Mouse (Mus musculus) heart, postnatal 0 days (tissue): ENCODE measurements around the gene Ppp1r27. TPM values are rescaled to one million over a fixed set of nuclear protein-coding genes. Genes with fewer than 3 reads are reported as not detected.

Experiments used
- ATAC-seq: fragments of 200-750 bp; cut with Nextera tagmentation; 2 replicates; pipeline ENCODE4 v1.8.0; 2017; ENCODE audit warnings: low read depth, moderate number of reproducible peaks, moderate library complexity; ENCODE audit not compliant: insufficient read depth
- DNase-seq: peaks from one replicate; pipeline ENCODE4 v3.0.0-alpha.2; 2016; ENCODE audit warnings: low spot score
- H3K27ac ChIP-seq: fragments of 300-500 bp; sonication (generic); 2 replicates; pipeline ENCODE4 v1.5.1; 2014; ENCODE audit warnings: low read depth, mild to moderate bottlenecking
- H3K27me3 ChIP-seq: fragments of 300-500 bp; sonication (generic); 2 replicates; pipeline ENCODE4 v1.6.1; 2014; ENCODE audit warnings: low read length, mixed read lengths; ENCODE audit not compliant: control insufficient read depth, insufficient read depth
- H3K36me3 ChIP-seq: fragments of 300-500 bp; sonication (generic); replicated peaks from 2 replicates; pipeline ENCODE4 v1.6.1; 2014; ENCODE audit warnings: low read length, mixed read lengths; ENCODE audit not compliant: control insufficient read depth, insufficient read depth
- H3K4me1 ChIP-seq: fragments of 300-500 bp; sonication (generic); 2 replicates; pipeline ENCODE4 v1.6.1; 2014; ENCODE audit warnings: antibody characterized with exemption; ENCODE audit not compliant: control insufficient read depth, insufficient read depth
- H3K4me2 ChIP-seq: fragments of 300-500 bp; sonication (generic); 2 replicates; pipeline ENCODE4 v1.6.1; 2014; ENCODE audit warnings: low read depth, mild to moderate bottlenecking, low read length, moderate library complexity
- H3K4me3 ChIP-seq: fragments of 300-500 bp; sonication (generic); 2 replicates; pipeline ENCODE4 v1.5.1; 2014; ENCODE audit warnings: low read depth, low read length
- H3K9ac ChIP-seq: fragments of 300-500 bp; sonication (generic); replicated peaks from 2 replicates; pipeline ENCODE4 v1.6.1; 2014; ENCODE audit warnings: low read depth, low read length, mixed read lengths
- H3K9me3 ChIP-seq: fragments of 300-500 bp; sonication (generic); replicated peaks from 2 replicates; pipeline ENCODE4 v1.6.1; 2016; ENCODE audit warnings: low read length; ENCODE audit not compliant: control insufficient read depth
- CTCF ChIP-seq: IDR thresholded peaks from 2 replicates; pipeline ENCODE4 v1.5.1; 2016; ENCODE audit warnings: antibody characterized with exemption, control low read depth, low read depth
- EP300 ChIP-seq: IDR thresholded peaks from 2 replicates; pipeline ENCODE4 v1.6.1; 2016; ENCODE audit warnings: antibody characterized with exemption, low read depth
- WGBS: fragments of 180-500 bp; shearing (Covaris S2); extraction: QIAGEN DNeasy Blood & Tissue Kit; methylation state at CpG from one replicate; pipeline ENCODE4 v1.1.7; 2014; 5-methylcytosine and 5-hydroxymethylcytosine counted together
- polyA plus RNA-seq: library from polyadenylated mRNA; unstranded; fragments of >200 nt; fragmentation: Nextera tagmentation; extraction: Ambion mirVana; gene quantifications from 2 replicates; pipeline ENCODE4 v1.2.1, GENCODE M21; 2015
- total RNA-seq: library from RNA; depleted of rRNA; stranded (reverse); fragments of >200 nt; gene quantifications from 2 replicates; pipeline ENCODE4 v1.2.3, GENCODE M21; 2014; ENCODE audit warnings: low replicate concordance; rRNA removed

The Ppp1r27 gene
- total and polyA plus RNA-seq, 2 experiments from 2014 or later = 0.20 TPM; not detected in 1

GRCm38 (mm10) chr11:120501701-120502100 lies 49.2 kb downstream of the Ppp1r27 start:
- no peak overlapping the region for H3K4me2 ChIP-seq

GRCm38 (mm10) chr11:120501018-120501417 lies 49.9 kb downstream of the Ppp1r27 start:
- no peak overlapping the region for H3K9ac ChIP-seq
- 52% methylated on average over 6 of the region's 6 CpGs for WGBS
- H3K9me3 ChIP-seq = no peaks in the 10 kb centered on the region
- H3K27ac ChIP-seq = no peak overlapping the region
- TF ChIP-seq CTCF (no peak), EP300 (no peak)
- H3K4me3 ChIP-seq = no peak overlapping the region
- no peak overlapping the region for H3K4me2 ChIP-seq
- H3K4me1 ChIP-seq = peaks cover 8% of the 10 kb centered on the region
- peaks cover 27% of the 10 kb centered on the region for H3K36me3 ChIP-seq
- no peaks in the 10 kb centered on the region for H3K27me3 ChIP-seq
- ATAC-seq (no peak), DNase-seq (no peak)

More at GRCm38 (mm10) chr11:120501701-120502100, 49.2 kb downstream of the Ppp1r27 start:
- TF ChIP-seq CTCF = no peak
- TF ChIP-seq EP300 = no peak
- WGBS = 85% methylated on average over 4 of the region's 4 CpGs
- DNase-seq (no peak), ATAC-seq (no peak)
- H3K4me1 ChIP-seq = peaks cover 8% of the 10 kb centered on the region
- no peaks in the 10 kb centered on the region for H3K27me3 ChIP-seq
- H3K27ac ChIP-seq = no peak overlapping the region
- H3K4me3 ChIP-seq = no peak overlapping the region
- no peak overlapping the region for H3K9ac ChIP-seq
- peaks cover 21% of the 10 kb centered on the region for H3K36me3 ChIP-seq
- H3K9me3 ChIP-seq = no peaks in the 10 kb centered on the region

- 0 out of 2 replicates have a peak overlapping the region, but pooled peaks have one; percentile 26 for H3K9ac ChIP-seq
- WGBS = 8% methylated on average over 3 of the region's 3 CpGs
- no peak for ATAC-seq
These were observed 50.6 kb downstream of the Ppp1r27 start for GRCm38 (mm10) chr11:120500357-120500756.

More at GRCm38 (mm10) chr11:120500357-120500756, 50.6 kb downstream of the Ppp1r27 start:
- peaks cover 8% of the 10 kb centered on the region for H3K4me1 ChIP-seq
- H3K9me3 ChIP-seq = no peaks in the 10 kb centered on the region
- no peak for DNase-seq
- H3K4me3 ChIP-seq = no peak overlapping the region
- no peaks in the 10 kb centered on the region for H3K27me3 ChIP-seq
- TF ChIP-seq EP300 (no peak), CTCF (no peak)
- H3K36me3 ChIP-seq = peaks cover 33% of the 10 kb centered on the region
- no peak overlapping the region for H3K27ac ChIP-seq
- H3K4me2 ChIP-seq = no peak overlapping the region

Other genes with a start within 250 kb of the Ppp1r27 start
Only the 30 nearest of the 34 such genes appear.
- gene Actg1, start 202.6 kb downstream of the Ppp1r27 start, total RNA-seq = 700 and 751 TPM in 2 replicates
- 639 and 714 TPM in 2 replicates for gene Actg1, start 202.6 kb downstream of the Ppp1r27 start, polyA plus RNA-seq
- gene Fscn2, start 189.6 kb downstream of the Ppp1r27 start, total RNA-seq = not detected in 2 replicates
- gene Fscn2, start 189.6 kb downstream of the Ppp1r27 start, polyA plus RNA-seq = 0.65 and 0.68 TPM in 2 replicates
- 46.7 and 70.5 TPM in 2 replicates for gene Faap100, start 172.4 kb downstream of the Ppp1r27 start, total RNA-seq
- 22.3 and 28.6 TPM in 2 replicates for gene Faap100, start 172.4 kb downstream of the Ppp1r27 start, polyA plus RNA-seq
- gene Nploc4, start 113.4 kb downstream of the Ppp1r27 start, total RNA-seq = 59.0 and 66.0 TPM in 2 replicates
- 17.6 and 20.5 TPM in 2 replicates for gene Nploc4, start 113.4 kb downstream of the Ppp1r27 start, polyA plus RNA-seq
- not detected in 2 replicates for gene Tspan10, start 108.5 kb downstream of the Ppp1r27 start, total RNA-seq
- 0.08 TPM in 1 of 2 replicates, not detected in the other for gene Tspan10, start 108.5 kb downstream of the Ppp1r27 start, polyA plus RNA-seq
- not detected in 2 replicates for gene Pde6g, start 97.6 kb downstream of the Ppp1r27 start, total RNA-seq
- gene Pde6g, start 97.6 kb downstream of the Ppp1r27 start, polyA plus RNA-seq = 0.29 and 0.33 TPM in 2 replicates
- 69.2 and 85.3 TPM in 2 replicates for gene Oxld1, start 93.1 kb downstream of the Ppp1r27 start, total RNA-seq
- gene Oxld1, start 93.1 kb downstream of the Ppp1r27 start, polyA plus RNA-seq = 40.1 and 45.3 TPM in 2 replicates
- 4.7 and 5.7 TPM in 2 replicates for gene Ccdc137, start 93.0 kb downstream of the Ppp1r27 start, total RNA-seq
- 11.2 and 12.6 TPM in 2 replicates for gene Ccdc137, start 93.0 kb downstream of the Ppp1r27 start, polyA plus RNA-seq
- 35.4 and 48.3 TPM in 2 replicates for gene Arl16, start 83.5 kb downstream of the Ppp1r27 start, total RNA-seq
- 25.1 and 28.2 TPM in 2 replicates for gene Arl16, start 83.5 kb downstream of the Ppp1r27 start, polyA plus RNA-seq
- 119 and 161 TPM in 2 replicates for gene Mrpl12, start 66.5 kb downstream of the Ppp1r27 start, total RNA-seq
- 308 and 315 TPM in 2 replicates for gene Mrpl12, start 66.5 kb downstream of the Ppp1r27 start, polyA plus RNA-seq
- 66.8 and 74.3 TPM in 2 replicates for gene Slc25a10, start 59.3 kb downstream of the Ppp1r27 start, total RNA-seq
- gene Slc25a10, start 59.3 kb downstream of the Ppp1r27 start, polyA plus RNA-seq = 30.3 and 33.8 TPM in 2 replicates
- gene Gcgr, start 20.4 kb downstream of the Ppp1r27 start, total RNA-seq = 0.23 and 1.9 TPM in 2 replicates
- 0.81 and 1.3 TPM in 2 replicates for gene Gcgr, start 20.4 kb downstream of the Ppp1r27 start, polyA plus RNA-seq
- 66.9 and 93.5 TPM in 2 replicates for gene Mcrip1, start 1.4 kb downstream of the Ppp1r27 start, total RNA-seq
- gene Mcrip1, start 1.4 kb downstream of the Ppp1r27 start, polyA plus RNA-seq = 136 and 138 TPM in 2 replicates
- gene P4hb, start 22.1 kb upstream of the Ppp1r27 start, total RNA-seq = 232 and 241 TPM in 2 replicates
- 261 and 268 TPM in 2 replicates for gene P4hb, start 22.1 kb upstream of the Ppp1r27 start, polyA plus RNA-seq
- 204 and 231 TPM in 2 replicates for gene Arhgdia, start 30.5 kb upstream of the Ppp1r27 start, total RNA-seq
- 239 and 245 TPM in 2 replicates for gene Arhgdia, start 30.5 kb upstream of the Ppp1r27 start, polyA plus RNA-seq
- 104 and 132 TPM in 2 replicates for gene Alyref, start 47.2 kb upstream of the Ppp1r27 start, total RNA-seq
- 147 and 155 TPM in 2 replicates for gene Alyref, start 47.2 kb upstream of the Ppp1r27 start, polyA plus RNA-seq
- gene Anapc11, start 47.3 kb upstream of the Ppp1r27 start, total RNA-seq = 41.1 and 43.4 TPM in 2 replicates
- 163 and 185 TPM in 2 replicates for gene Anapc11, start 47.3 kb upstream of the Ppp1r27 start, polyA plus RNA-seq
- 25.1 TPM in 1 of 2 replicates, not detected in the other for gene Npb, start 57.3 kb upstream of the Ppp1r27 start, total RNA-seq
- 9.9 and 11.8 TPM in 2 replicates for gene Npb, start 57.3 kb upstream of the Ppp1r27 start, polyA plus RNA-seq
- 57.5 and 76.7 TPM in 2 replicates for gene Pcyt2, start 66.8 kb upstream of the Ppp1r27 start, total RNA-seq
- 67.5 and 69.6 TPM in 2 replicates for gene Pcyt2, start 66.8 kb upstream of the Ppp1r27 start, polyA plus RNA-seq
- gene Sirt7, start 74.1 kb upstream of the Ppp1r27 start, total RNA-seq = 12.4 and 63.2 TPM in 2 replicates
- 14.1 and 15.2 TPM in 2 replicates for gene Sirt7, start 74.1 kb upstream of the Ppp1r27 start, polyA plus RNA-seq
- gene Mafg, start 82.5 kb upstream of the Ppp1r27 start, total RNA-seq = 34.1 and 37.7 TPM in 2 replicates
- 13.6 and 14.1 TPM in 2 replicates for gene Mafg, start 82.5 kb upstream of the Ppp1r27 start, polyA plus RNA-seq
- gene Pycr1, start 92.6 kb upstream of the Ppp1r27 start, total RNA-seq = 2.1 and 5.8 TPM in 2 replicates
- gene Pycr1, start 92.6 kb upstream of the Ppp1r27 start, polyA plus RNA-seq = 6.3 and 6.5 TPM in 2 replicates
- 27.8 and 29.3 TPM in 2 replicates for gene Myadml2, start 97.0 kb upstream of the Ppp1r27 start, total RNA-seq
- gene Myadml2, start 97.0 kb upstream of the Ppp1r27 start, polyA plus RNA-seq = 32.7 and 33.5 TPM in 2 replicates
- gene Notum, start 110.0 kb upstream of the Ppp1r27 start, total RNA-seq = 0.27 TPM in 1 of 2 replicates, not detected in the other
- 0.08 and 0.16 TPM in 2 replicates for gene Notum, start 110.0 kb upstream of the Ppp1r27 start, polyA plus RNA-seq
- 88.8 and 146 TPM in 2 replicates for gene Aspscr1, start 121.8 kb upstream of the Ppp1r27 start, total RNA-seq
- 86.3 and 87.9 TPM in 2 replicates for gene Aspscr1, start 121.8 kb upstream of the Ppp1r27 start, polyA plus RNA-seq
- gene Cenpx, start 162.6 kb upstream of the Ppp1r27 start, total RNA-seq = 68.7 and 115 TPM in 2 replicates
- 102 and 114 TPM in 2 replicates for gene Cenpx, start 162.6 kb upstream of the Ppp1r27 start, polyA plus RNA-seq
- 11.9 and 28.3 TPM in 2 replicates for gene Lrrc45, start 162.8 kb upstream of the Ppp1r27 start, total RNA-seq
- gene Lrrc45, start 162.8 kb upstream of the Ppp1r27 start, polyA plus RNA-seq = 12.4 and 14.2 TPM in 2 replicates
- 9.2 and 12.6 TPM in 2 replicates for gene Rac3, start 170.3 kb upstream of the Ppp1r27 start, total RNA-seq
- gene Rac3, start 170.3 kb upstream of the Ppp1r27 start, polyA plus RNA-seq = 1.4 and 1.8 TPM in 2 replicates
- gene Dcxr, start 176.1 kb upstream of the Ppp1r27 start, total RNA-seq = 5.0 and 10.5 TPM in 2 replicates
- gene Dcxr, start 176.1 kb upstream of the Ppp1r27 start, polyA plus RNA-seq = 8.6 and 8.7 TPM in 2 replicates
- gene Cbr2, start 181.0 kb upstream of the Ppp1r27 start, total RNA-seq = 12.2 and 19.1 TPM in 2 replicates
- gene Cbr2, start 181.0 kb upstream of the Ppp1r27 start, polyA plus RNA-seq = 2.4 and 43.5 TPM in 2 replicates